Mouse (Mus musculus) liver (tissue): Measurements from ENCODE around the gene Gcdh.
"Not testable (repeated sequence)": the region's sequence is repeated elsewhere in the genome, so short reads cannot be mapped to it uniquely, and the experiment has no call there.

Source experiments
- DNase-seq: peaks from one replicate; pipeline ENCODE4 v3.0.0-alpha.2; 2020; ENCODE audit warnings: mixed read lengths

The Gcdh gene

GRCm38 (mm10) chr8:84909949-84910348 lies 16.2 kb upstream of the Gcdh start:
- peak; percentile 56 for DNase-seq

GRCm38 (mm10) chr8:84909162-84909767 lies 15.5 kb upstream of the Gcdh start:
- no peak for DNase-seq

GRCm38 (mm10) chr8:84908421-84909161 lies 14.9 kb upstream of the Gcdh start, which contains the start of gene Dnase2a:
Gene Dnase2a (plus strand): TSS chr8:84908560.
- DNase-seq: peak; percentile 99

GRCm38 (mm10) chr8:84907979-84908378 lies 14.3 kb upstream of the Gcdh start:
- not testable (repeated sequence) for DNase-seq

- no peak for DNase-seq
Measured at GRCm38 (mm10) chr8:84907493-84907892, 13.8 kb upstream of the Gcdh start.

GRCm38 (mm10) chr8:84907037-84907436 lies 13.3 kb upstream of the Gcdh start:
- no peak for DNase-seq

- DNase-seq: no peak
Measured at GRCm38 (mm10) chr8:84904351-84904750, 10.6 kb upstream of the Gcdh start.

- peak; percentile 94 for DNase-seq
Measured at GRCm38 (mm10) chr8:84902920-84903661, 9.4 kb upstream of the Gcdh start.

- peak; percentile 47 for DNase-seq
Measured at GRCm38 (mm10) chr8:84902367-84902919, 8.7 kb upstream of the Gcdh start.

GRCm38 (mm10) chr8:84901752-84902151 lies 8.0 kb upstream of the Gcdh start, which contains the start of gene Klf1:
Gene Klf1 (plus strand): TSS chr8:84901928.
- peak; percentile 87 for DNase-seq

GRCm38 (mm10) chr8:84901071-84901470 lies 7.3 kb upstream of the Gcdh start:
- DNase-seq: peak; percentile 89

GRCm38 (mm10) chr8:84895963-84896362 lies 2.2 kb upstream of the Gcdh start:
- DNase-seq: no peak

GRCm38 (mm10) chr8:84892993-84893708 lies 570 bp downstream of the Gcdh start:
- DNase-seq: no peak

GRCm38 (mm10) chr8:84889141-84889540 lies 4.6 kb downstream of the Gcdh start:
- DNase-seq: no peak

- DNase-seq: no peak
Measured at GRCm38 (mm10) chr8:84888280-84888679, 5.4 kb downstream of the Gcdh start.

GRCm38 (mm10) chr8:84884728-84885127 lies 9.0 kb downstream of the Gcdh start:
- no peak for DNase-seq

- peak; percentile 43 for DNase-seq
Measured at GRCm38 (mm10) chr8:84878915-84879314, 14.8 kb downstream of the Gcdh start.

GRCm38 (mm10) chr8:84877297-84878035 lies 16.3 kb downstream of the Gcdh start:
- no peak for DNase-seq

GRCm38 (mm10) chr8:84874339-84874738 lies 19.4 kb downstream of the Gcdh start:
- DNase-seq: no peak

GRCm38 (mm10) chr8:84873016-84873415 lies 20.7 kb downstream of the Gcdh start:
- DNase-seq: no peak

GRCm38 (mm10) chr8:84872309-84872965 lies 21.3 kb downstream of the Gcdh start:
- peak; percentile 70 for DNase-seq
